Mouse (Mus musculus): ENCODE data around the gene Gm9964.
A peak's percentile ranks its signal among the peaks of the same experiment; 100 is the strongest.

Gene Gm9964

GRCm38 (mm10) chr11:79296856-79297491 is at the start of gene Gm9964:
Gene Gm9964, minus strand, starts transcription at chr11:79296906.
- no peak for TF ChIP-seq GATA4 (IDR thresholded peaks at IDR 0.05; ENCODE audit: insufficient replicate concordance, low read length)

- TF ChIP-seq GATA4 (IDR thresholded peaks at IDR 0.05; ENCODE audit: insufficient replicate concordance, low read length): no peak
Measured at GRCm38 (mm10) chr11:79339808-79340781, 43.4 kb upstream of the Gm9964 start.

- TF ChIP-seq GATA4 (IDR thresholded peaks at IDR 0.05; ENCODE audit: insufficient replicate concordance, low read length): no peak; the same call in 1 of the 2 replicates
Measured at GRCm38 (mm10) chr11:79339234-79339807, 42.6 kb upstream of the Gm9964 start, which contains the start of gene Nf1. Gene Nf1, plus strand, starts transcription at chr11:79339693.

DNA sequence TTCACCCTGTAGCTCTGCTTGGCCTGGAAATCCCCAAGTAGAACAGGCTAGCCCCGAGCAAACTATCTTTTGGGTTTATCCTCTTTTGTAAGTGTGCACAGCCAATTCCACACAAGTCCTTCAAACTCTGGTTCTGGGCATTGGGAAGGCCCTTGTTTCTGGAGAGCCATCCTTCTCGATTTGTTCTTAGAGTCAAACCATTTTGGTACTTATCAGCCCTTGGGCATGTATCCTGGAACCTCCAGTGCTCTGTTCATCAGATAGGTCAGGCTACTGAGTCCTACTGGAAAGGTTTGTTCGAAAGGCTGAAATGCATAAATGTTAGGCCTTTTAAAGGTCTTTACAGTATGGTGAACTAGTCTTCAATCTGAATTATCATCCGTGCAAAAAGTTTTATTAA is 41.9 kb upstream of the Gm9964 start:
- no peak for TF ChIP-seq GATA4 (IDR thresholded peaks at IDR 0.05; ENCODE audit: insufficient replicate concordance, low read length)

- no peak for TF ChIP-seq GATA4 (IDR thresholded peaks at IDR 0.05; ENCODE audit: insufficient replicate concordance, low read length)
Measured at GRCm38 (mm10) chr11:79336722-79337267, 40.1 kb upstream of the Gm9964 start.

- no peak for TF ChIP-seq GATA4 (IDR thresholded peaks at IDR 0.05; ENCODE audit: insufficient replicate concordance, low read length)
Measured at GRCm38 (mm10) chr11:79335077-79335476, 38.4 kb upstream of the Gm9964 start.

- TF ChIP-seq GATA4 (IDR thresholded peaks at IDR 0.05; ENCODE audit: insufficient replicate concordance, low read length): no peak
Measured at GRCm38 (mm10) chr11:79329585-79329984, 32.9 kb upstream of the Gm9964 start.

- no peak for TF ChIP-seq GATA4 (IDR thresholded peaks at IDR 0.05; ENCODE audit: insufficient replicate concordance, low read length)
Measured at GRCm38 (mm10) chr11:79328060-79328459, 31.4 kb upstream of the Gm9964 start.

GRCm38 (mm10) chr11:79327106-79327505 is 30.4 kb upstream of the Gm9964 start:
- TF ChIP-seq GATA4 (IDR thresholded peaks at IDR 0.05; ENCODE audit: insufficient replicate concordance, low read length): no peak

GRCm38 (mm10) chr11:79325663-79326062 is 29.0 kb upstream of the Gm9964 start:
- no peak for TF ChIP-seq GATA4 (IDR thresholded peaks at IDR 0.05; ENCODE audit: insufficient replicate concordance, low read length)

DNA sequence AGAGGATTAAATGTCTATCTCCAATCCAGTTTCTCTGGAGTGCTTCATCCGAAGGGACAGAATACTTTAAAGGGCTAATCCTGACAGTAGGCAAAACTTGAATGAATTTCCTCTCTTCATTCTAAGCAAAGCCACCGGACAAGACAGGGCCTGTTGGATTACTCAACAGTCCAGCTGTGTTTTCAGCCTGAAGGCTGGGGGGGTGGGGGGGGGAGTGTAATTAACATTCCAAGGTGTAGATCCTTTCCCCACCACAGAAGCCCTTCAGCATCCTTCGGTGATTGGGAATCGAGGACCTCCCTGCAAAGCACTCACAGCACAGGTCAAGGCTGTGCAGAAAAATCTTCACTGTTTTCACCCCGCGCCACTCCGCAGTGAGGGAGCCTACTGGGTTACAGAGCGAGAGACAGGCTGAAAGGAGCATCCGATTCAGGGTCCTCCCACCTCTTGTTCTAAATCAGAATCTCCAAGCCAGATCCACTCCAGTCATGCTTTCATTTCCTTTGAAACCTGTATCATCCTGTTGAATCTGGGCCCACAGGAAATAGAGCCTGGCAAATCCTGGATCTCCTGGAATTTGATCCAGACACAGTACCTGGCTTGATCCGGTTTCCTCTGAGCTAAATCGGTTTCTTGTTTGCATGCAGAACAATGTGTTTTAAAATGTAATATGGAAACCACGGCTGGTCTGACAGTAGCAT is 27.4 kb upstream of the Gm9964 start:
- TF ChIP-seq GATA4 (IDR thresholded peaks at IDR 0.05; ENCODE audit: insufficient replicate concordance, low read length): no peak

DNA sequence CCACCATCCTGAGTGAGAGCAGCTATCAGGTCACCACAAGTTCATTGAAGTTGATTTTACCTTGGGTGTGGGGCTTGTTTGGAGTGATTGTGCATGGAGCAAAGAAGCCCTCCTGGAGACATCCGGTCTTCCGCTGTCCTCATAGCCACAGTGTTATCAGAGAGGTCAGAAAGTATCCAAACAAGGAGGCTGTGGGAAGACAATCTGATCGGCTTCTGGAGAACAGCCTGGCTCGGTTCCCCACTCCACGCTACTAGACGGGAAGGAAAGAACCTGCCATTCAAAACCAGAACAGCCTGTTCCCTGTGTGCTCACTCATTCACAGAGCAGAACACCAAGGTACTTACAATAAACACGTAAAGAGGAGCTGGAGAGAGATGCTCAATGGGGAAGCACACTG is 23.1 kb upstream of the Gm9964 start:
- peak; percentile 73 for TF ChIP-seq GATA4 (IDR thresholded peaks at IDR 0.05; ENCODE audit: insufficient replicate concordance, low read length)

DNA sequence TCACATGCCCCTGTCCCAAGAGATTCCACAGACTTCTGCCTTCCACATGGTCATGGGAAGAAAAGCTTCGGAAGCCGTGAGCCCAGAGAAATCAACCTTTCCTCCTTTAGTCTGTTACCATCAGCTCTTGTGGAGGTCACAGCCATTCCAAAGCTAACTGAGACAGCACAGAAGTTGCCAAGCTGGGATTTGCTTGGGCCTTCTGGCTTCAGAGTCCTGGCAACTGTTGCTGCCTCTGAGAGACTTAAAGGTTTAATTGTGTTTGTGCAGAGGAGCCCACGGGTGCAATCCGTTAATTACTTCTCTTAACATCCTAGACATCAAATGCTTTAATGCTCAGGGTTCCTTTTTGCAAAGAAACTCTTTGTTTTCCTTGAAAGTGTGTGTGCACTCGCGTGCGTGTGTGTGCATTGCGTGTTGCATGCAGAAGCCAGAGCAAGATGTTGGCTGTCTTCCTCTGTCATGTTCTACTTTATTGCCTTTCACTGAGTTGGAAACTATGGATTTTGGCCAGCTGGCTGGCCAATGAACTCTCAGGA is 20.2 kb upstream of the Gm9964 start:
- no peak for TF ChIP-seq GATA4 (IDR thresholded peaks at IDR 0.05; ENCODE audit: insufficient replicate concordance, low read length)

GRCm38 (mm10) chr11:79310467-79310866 is 13.8 kb upstream of the Gm9964 start:
- no peak for TF ChIP-seq GATA4 (IDR thresholded peaks at IDR 0.05; ENCODE audit: insufficient replicate concordance, low read length)
